Mouse (Mus musculus) heart, adult 9 months (tissue): ENCODE results near the gene Hist1h2ad.
A peak's percentile ranks its signal among the peaks of the same experiment; 100 is the strongest.
"Not testable (repeated sequence)": the region's sequence is repeated elsewhere in the genome, so short reads cannot be mapped to it uniquely, and the experiment has no call there.

Source experiments
- DNase-seq, 2 experiments: peaks; one replicate each; pipeline ENCODE4 v3.0.0; 2022; ENCODE audit warnings: low spot score in 2 of 2

The Hist1h2ad gene

GRCm38 (mm10) chr13:23541497-23541896 lies 32.7 kb upstream of the Hist1h2ad start:
- no peak for DNase-seq

GRCm38 (mm10) chr13:23542225-23542980 lies 31.8 kb upstream of the Hist1h2ad start:
- DNase-seq, result not testable (repeated sequence)

DNA sequence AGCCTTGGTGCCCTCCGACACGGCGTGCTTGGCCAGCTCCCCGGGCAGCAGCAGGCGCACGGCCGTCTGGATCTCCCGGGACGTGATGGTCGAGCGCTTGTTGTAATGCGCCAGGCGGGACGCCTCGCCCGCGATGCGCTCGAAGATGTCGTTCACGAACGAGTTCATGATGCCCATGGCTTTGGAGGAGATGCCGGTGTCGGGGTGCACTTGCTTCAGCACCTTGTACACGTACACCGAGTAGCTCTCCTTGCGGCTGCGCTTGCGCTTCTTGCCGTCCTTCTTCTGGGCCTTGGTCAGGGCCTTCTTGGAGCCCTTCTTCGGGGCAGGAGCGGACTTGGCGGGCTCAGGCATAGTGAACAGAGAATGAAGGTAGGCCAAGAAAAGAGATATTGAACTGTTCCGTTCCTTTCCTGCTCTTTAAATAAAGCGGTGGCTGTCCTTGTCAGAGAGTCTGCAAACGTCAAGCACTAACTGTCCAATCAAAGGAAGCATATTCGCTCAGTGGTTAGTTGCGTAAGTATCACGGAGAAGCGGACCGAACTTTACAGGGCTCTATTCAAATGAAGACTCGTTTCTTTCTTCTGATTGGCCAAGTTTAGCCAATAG lies 31.1 kb upstream of the Hist1h2ad start, which contains the start of gene Hist1h2bh:
TSS of gene Hist1h2bh (minus strand) at position 394 of the 609 bp plus-strand sequence.
- peak; percentile 88 to 95 for DNase-seq

DNA sequence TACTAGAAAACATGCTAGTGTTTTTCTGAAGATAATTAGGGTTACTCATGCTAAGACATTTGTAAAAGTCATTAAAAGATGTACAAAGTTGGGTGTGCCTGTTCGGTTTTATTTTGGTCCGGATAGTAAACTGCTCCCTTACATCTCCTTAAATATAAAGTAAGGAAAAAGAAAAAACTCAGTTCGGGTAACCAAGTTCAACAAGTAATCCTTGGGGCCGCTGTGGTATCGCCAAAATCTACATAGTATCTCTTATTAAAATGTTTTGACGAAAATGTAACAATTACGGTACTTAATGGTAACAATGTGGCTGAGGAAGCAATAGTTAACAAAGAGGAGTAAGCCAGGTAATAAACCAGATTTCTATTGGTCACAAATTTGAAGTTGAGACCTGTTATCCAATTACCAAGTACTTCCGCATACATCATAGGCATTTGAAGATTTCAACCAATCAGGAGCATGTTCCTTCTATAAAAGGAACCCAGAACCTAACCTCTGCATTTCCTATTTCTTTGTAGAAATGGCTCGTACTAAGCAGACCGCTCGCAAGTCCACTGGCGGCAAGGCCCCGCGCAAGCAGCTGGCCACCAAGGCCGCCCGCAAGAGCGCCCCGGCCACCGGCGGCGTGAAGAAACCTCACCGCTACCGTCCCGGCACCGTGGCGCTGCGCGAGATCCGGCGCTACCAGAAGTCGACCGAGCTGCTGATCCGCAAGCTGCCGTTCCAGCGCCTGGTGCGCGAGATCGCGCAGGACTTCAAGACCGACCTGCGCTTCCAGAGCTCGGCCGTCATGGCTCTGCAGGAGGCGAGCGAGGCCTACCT lies 30.0 kb upstream of the Hist1h2ad start, which contains the start of gene Hist1h3f:
TSS of gene Hist1h3f (plus strand) at position 88 of the 822 bp plus-strand sequence.
- peak; percentile 91 to 95 for DNase-seq

GRCm38 (mm10) chr13:23544787-23545120 lies 29.4 kb upstream of the Hist1h2ad start:
- DNase-seq, result not testable (repeated sequence)

DNA sequence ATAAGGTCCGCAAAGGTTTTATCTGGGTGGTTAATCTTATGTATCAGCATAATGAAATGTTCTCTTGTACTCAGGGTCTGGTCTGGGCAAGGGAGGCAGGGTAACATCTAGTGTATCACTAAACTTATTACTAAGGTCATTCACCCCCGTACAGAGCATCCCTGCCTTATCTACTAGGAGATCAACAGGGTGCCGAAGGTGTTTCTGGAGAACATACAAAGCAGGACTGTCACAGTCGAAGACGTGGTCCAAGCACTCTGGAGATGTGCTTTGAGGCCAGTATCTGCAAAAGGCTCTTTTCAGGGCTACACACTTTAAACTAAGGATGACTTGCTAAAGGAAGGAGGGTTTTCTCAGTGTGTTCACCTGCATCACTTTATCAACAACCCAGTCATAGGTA lies 27.5 kb upstream of the Hist1h2ad start:
- no peak for DNase-seq

DNA sequence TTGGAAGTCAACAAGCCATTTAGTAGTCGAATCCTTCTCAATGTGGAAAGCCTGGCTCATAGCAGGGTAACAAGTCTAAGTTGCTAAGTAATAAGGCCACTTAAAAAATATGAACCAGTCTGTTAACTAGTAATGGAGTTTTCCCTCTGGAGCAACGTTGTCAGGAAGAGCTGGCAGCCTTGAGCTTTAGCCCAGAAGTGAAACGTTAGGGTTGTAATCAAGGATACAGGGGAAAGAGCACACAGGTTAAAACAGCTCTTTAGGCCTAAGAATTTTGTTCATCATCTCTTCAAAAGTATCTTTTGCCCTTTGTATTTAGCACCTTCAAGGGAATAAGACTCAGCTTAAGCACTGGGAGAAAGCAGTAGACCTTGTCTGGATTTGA lies 23.4 kb upstream of the Hist1h2ad start:
- DNase-seq, result no peak

DNA sequence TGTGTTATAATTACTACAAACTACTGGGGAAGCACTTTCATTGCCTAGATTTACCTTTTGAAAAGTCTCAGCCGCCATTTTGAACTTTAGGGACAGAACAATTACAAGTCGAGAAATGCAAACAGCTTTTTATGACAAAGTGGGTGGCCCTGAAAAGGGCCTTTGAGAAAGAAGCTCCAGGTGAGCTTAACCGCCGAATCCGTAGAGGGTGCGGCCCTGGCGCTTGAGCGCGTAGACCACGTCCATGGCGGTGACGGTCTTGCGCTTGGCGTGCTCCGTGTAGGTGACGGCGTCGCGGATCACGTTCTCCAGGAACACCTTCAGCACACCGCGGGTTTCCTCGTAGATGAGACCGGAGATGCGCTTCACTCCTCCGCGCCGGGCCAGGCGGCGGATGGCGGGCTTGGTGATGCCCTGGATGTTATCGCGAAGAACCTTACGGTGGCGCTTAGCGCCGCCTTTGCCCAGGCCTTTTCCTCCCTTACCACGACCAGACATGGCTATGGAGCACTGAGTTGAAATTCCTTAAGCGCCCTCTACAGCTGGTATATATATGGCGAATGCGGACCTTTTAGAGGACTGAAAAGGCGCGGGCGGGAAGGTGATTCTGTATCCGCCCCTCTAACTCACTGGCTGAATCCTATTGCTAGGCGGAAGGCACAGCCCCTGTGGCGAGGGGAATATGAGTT lies 22.9 kb upstream of the Hist1h2ad start, which contains the start of gene Hist1h4f:
TSS of gene Hist1h4f (minus strand) at position 503 of the 689 bp plus-strand sequence.
- peak; percentile 81 to 85 for DNase-seq

DNA sequence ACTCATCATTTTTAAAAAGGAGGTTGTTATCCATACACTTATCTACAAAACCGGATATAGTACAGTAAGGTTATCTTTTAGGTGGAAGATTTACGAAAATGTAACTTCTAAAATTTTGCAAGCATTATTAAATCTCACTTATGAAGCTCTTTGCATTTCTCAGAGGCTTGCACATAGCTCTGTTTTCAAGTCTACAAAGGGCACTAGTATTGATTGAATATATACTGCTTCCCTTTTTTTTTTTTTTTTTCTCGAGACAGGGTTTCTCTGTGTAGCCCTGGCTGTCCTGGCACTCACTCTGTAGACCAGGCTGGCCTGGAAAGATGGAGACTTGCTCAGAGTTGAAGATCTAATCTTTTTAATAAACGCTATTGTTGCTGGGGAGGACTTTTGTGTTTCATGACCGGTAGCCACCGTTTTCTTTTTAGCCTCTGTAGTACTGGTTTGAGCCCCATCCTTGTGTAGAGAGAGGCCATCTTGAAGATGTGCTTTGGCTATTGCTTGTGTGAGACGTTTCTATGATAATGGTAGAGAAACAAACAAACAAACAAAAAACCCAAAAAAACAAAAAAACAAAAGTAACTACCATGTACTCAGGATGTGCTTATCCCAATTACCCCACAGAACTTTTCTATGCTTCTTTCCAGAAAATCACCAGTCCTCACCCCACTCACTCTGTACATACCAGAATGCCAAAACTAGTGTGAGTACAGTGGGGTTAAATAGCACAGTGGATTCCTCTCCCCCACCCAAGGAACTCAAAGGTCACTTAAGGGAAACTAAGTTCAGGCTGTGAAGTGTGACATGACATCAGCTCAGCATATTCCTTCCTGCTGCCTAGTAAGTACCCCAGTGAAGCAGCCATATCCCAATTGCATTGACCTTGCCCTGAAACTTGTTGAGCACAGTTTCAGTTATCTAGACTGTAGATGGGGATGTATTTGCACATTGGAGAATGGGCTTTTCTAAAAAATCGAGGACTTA lies 22.0 kb upstream of the Hist1h2ad start:
- DNase-seq, result no peak

DNA sequence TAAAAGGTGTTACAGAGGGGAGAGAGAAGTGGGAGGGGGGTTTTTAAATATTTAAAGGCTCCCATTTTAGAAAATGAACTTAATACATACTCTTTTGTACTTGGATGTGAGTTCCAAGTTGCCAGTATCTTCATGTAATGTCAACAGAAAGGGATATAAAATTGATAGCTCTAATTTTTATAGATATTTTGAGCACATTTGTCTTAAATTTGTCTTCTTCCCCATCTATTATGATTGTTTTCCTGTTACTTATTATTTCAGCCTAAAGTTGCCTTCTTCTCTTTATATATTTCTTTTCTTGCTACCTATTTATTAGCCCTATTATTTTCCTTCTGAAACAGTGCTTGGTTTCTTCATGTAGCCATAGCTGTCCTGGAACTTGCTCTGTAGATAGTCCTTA lies 21.2 kb upstream of the Hist1h2ad start, which contains the start of gene Hist1h1d:
TSS of gene Hist1h1d (plus strand) at position 301 of the 400 bp plus-strand sequence.
- DNase-seq, result no peak

DNA sequence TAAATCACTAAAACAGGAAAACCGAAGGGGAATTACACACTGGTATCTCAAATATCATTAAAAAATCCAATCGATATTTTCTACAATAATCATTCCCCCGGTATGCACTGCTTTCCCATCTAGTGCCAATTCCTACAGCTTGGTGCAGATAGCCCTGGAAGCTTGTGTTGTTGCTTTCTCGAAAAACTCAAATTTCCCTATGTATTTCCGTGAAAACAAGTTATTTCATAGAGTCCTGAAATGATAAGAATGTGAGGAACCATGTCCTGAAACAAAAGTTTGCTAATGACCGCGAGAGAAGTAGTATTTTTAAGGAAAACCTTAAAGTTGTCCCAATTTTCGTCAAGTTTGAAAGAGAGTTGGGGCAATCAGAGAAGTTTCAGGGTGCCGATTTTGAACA lies 19.8 kb upstream of the Hist1h2ad start:
- no peak for DNase-seq

DNA sequence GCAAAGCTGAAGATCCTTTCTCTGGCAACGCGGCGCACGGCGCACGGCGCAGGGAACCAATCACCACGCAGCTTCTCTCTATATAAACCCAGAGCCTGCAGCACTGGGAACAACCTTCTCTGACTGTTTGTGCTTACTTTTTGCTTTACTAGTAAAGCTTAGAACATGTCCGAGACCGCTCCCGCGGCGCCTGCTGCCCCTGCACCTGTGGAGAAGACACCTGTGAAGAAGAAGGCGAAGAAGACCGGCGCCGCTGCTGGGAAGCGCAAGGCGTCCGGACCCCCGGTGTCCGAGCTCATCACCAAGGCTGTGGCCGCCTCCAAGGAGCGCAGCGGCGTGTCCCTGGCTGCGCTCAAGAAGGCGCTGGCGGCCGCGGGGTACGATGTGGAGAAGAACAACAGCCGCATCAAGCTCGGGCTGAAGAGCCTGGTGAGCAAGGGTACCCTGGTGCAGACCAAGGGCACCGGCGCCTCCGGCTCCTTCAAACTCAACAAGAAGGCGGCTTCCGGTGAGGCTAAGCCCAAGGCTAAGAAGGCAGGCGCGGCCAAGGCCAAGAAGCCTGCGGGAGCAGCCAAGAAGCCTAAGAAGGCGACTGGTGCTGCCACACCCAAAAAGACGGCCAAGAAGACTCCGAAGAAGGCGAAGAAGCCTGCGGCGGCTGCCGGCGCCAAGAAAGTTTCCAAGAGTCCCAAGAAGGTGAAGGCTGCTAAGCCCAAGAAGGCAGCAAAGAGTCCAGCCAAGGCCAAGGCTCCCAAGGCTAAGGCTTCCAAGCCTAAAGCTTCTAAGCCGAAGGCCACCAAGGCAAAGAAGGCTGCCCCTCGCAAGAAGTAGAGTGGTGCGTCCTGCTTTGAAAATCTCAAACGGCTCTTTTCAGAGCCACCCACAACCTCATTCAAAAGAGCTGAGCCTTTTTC lies 19.0 kb upstream of the Hist1h2ad start:
- DNase-seq, result peak; percentile 77

GRCm38 (mm10) chr13:23555839-23556416 lies 18.3 kb upstream of the Hist1h2ad start:
- DNase-seq, result peak; percentile 84 to 88

GRCm38 (mm10) chr13:23556906-23557305 lies 17.3 kb upstream of the Hist1h2ad start:
- no peak for DNase-seq

DNA sequence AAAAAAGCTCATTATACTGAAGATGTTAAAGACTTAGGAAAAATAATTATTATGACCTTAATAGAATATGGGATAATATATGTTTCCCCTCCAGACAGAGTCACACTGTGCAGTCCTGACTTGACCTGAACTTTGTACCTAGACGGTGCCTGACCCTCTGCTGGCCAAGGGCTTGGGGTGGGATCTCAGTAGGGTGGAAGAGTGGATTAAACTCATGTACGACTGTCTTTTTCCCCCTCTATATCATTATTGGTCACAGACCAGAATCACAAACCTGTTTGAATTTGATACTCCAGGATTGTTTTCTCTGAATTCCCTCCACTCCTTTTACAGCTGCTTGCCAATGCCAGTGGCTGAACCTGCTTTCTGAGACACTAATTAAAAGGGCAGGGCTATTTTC lies 13.5 kb upstream of the Hist1h2ad start:
- DNase-seq, result not testable (repeated sequence)

DNA sequence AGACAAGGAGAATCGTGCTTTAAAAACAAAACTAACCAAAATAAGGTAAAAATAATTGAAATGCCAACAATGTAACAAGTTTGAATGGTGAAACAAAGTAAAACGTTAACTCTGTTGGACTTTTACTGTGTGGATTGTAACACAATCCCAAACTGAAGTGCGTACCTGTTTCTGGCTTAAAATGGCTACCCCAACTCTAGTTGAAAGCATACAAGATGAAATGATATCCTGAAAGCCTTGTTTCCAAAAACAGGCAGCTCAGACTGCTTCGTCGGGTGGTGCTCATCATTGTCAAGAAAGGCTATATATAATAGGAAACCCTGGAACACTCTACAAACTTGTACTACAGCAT lies 12.7 kb upstream of the Hist1h2ad start:
- not testable (repeated sequence) for DNase-seq

DNA sequence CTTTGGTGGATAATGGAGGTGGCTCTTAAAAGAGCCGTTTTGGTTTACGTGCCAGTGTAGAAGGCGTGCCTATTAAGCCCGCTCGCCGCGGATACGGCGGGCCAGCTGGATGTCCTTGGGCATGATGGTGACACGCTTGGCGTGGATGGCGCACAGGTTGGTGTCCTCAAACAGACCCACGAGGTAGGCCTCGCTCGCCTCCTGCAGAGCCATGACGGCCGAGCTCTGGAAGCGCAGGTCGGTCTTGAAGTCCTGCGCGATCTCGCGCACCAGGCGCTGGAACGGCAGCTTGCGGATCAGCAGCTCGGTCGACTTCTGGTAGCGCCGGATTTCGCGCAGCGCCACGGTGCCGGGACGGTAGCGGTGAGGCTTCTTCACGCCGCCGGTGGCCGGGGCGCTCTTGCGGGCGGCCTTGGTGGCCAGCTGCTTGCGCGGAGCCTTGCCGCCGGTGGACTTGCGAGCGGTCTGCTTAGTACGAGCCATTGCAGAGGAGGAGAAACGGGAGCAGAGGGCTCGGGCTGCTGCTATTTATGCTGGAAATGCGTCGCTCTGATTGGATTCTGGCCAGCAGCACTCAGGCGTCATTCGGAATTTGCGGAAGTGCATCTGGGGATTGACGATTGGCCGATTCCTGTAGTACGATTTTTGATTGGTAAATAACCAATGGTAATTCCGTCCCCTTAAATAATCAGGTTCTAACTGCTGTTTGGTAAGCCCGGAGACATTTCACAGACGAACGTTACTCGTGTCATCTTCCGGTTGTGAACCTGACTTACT lies 12.1 kb upstream of the Hist1h2ad start, which contains the start of gene Hist1h3e:
TSS of gene Hist1h3e (minus strand) at position 487 of the 777 bp plus-strand sequence.
- peak; percentile 94 to 96 for DNase-seq
